Mouse (Mus musculus) gastrocnemius, adult 8-10 months (tissue): Measurements from ENCODE around the gene Ntng2. TPM values are rescaled to one million over a fixed set of nuclear protein-coding genes. Genes with fewer than 3 reads are reported as not detected.

Source experiments
- DNase-seq, 2 experiments: peaks; one replicate each; pipeline ENCODE4 v3.0.0; 2022; ENCODE audit warnings: low spot score in 2 of 2
- total RNA-seq, 4 experiments: library from RNA; stranded (reverse); gene quantifications; 2 replicates each; pipeline ENCODE4 v1.2.4; 2022

The Ntng2 gene
- total RNA-seq, 4 experiments from 2014 or later = 16.7 to 30.4 (median 26.0) TPM

- peak; percentile 75 to 78 for DNase-seq
Measured at GRCm38 (mm10) chr2:29237623-29238022, 15.2 kb downstream of the Ntng2 start.

DNA sequence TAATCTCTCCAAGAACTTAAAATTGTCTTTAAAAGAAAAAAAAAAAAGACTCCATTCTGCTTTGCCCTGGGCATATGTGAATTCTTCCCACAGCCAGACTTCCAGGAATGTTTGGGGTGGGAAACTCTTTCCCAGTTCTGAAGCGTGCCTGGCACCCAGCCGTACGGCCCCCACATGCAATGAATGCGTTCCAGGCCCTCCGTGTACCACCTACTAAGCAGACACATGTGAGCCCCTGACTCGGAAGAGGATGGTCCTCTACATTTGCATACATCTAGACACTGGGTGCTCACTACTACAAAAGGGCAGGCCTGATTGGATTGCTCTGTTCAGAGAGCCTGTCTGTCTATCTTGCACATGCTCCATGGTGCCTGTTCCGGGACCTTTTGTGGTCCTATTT lies 17.0 kb downstream of the Ntng2 start:
- DNase-seq = no peak

- no peak for DNase-seq
Measured at GRCm38 (mm10) chr2:29235026-29235425, 17.8 kb downstream of the Ntng2 start.

DNA sequence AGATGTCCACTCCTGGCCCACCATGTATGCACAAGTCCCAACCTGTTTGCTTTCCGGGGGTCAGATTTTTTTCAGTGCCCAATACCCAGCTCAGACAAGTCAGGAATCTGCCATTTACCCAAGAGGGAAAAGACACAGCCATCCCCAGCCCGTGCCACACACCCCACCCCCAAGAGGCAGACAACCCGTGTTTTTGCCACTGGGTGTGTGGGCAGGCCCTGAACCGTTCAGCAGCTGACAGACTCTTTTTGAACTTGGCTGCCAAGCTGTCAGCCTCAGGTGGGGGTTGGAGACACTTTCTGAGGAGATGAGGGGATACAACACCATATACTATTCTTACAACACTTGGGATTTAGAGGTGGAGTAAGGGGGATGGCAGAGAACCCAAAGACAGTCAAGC lies 18.8 kb downstream of the Ntng2 start:
- DNase-seq = no peak

DNA sequence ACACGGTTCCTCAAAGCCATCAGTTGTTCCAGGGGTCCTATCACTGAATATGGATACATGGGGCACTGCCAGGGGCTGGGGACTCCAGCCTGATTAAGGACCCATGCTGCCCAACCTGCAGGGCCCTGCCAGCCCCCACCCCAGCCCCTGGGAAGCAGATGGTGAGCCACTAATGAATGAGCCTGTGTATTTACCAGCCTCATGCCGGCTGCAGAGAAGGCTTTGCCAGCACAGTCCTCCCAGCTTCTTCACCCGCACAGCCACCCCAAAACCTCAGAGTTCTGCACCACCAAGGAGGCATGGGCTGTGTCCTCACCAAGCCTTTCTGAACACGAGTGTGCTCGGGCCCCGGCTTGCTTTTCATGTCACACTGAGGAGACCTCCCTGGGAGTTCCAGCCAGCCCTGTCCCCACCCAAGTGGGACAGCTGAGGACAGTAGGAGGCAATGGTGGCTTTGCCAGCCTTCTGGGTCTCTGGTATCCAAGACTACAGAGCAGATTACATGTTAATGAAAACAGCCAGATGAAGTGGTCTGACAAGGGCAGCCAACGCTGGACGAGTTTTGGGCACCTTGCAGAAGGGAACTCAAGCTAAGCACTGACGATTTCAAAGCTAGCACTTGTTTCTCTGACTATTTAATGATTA lies 22.5 kb downstream of the Ntng2 start:
- no peak for DNase-seq

GRCm38 (mm10) chr2:29226671-29227070 lies 26.1 kb downstream of the Ntng2 start:
- no peak for DNase-seq

GRCm38 (mm10) chr2:29223591-29224262 lies 29.1 kb downstream of the Ntng2 start:
- no peak for DNase-seq

GRCm38 (mm10) chr2:29222302-29222701 lies 30.5 kb downstream of the Ntng2 start:
- DNase-seq = peak; percentile 35 to 60

GRCm38 (mm10) chr2:29218831-29219230 lies 34.0 kb downstream of the Ntng2 start:
- no peak for DNase-seq

- peak; percentile 82 to 88 for DNase-seq
Measured at GRCm38 (mm10) chr2:29217897-29218296, 34.9 kb downstream of the Ntng2 start.

DNA sequence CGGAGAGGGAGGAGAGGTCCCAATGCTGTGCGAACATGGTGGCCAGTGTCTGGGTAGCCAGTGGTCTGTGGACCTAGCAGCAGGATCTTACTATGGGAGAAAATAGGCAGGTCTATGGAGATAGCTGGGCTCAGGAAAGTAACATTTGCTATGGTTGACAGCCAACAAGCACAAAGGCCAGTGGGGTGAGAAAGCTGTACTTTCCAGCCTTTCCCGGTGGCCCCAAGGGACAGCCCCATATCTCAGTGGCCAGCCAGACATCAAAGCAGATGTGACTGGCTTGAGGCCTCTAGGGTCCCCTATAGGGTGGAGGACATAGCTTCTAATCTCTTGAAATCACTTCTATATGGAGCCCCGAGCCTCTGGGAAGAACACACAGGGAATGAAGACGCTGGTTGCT lies 35.8 kb downstream of the Ntng2 start:
- no peak for DNase-seq

GRCm38 (mm10) chr2:29216286-29217012 lies 36.4 kb downstream of the Ntng2 start:
- DNase-seq = peak; percentile 80 to 85

DNA sequence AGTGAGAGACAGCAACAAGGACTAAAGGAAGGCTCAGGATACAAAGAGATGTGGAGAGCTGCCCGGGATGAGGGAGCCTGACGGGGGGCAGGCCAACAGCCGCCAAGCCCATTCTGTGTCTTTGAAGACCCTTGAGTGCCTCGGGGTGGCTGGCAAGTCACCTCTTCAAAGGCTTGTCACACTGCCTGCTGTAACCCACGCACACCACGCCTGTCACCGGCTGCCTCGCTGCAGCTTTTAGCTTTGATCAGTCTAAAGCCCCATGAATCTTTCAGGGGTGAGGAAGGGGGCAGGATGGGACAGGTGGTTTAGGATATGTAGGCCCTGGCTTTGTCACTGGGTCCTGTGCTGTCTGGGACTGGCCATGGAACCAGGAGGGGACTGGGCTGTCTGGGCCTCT lies 46.6 kb downstream of the Ntng2 start:
- no peak for DNase-seq

- no peak for DNase-seq
Measured at GRCm38 (mm10) chr2:29201223-29201955, 51.4 kb downstream of the Ntng2 start.

DNA sequence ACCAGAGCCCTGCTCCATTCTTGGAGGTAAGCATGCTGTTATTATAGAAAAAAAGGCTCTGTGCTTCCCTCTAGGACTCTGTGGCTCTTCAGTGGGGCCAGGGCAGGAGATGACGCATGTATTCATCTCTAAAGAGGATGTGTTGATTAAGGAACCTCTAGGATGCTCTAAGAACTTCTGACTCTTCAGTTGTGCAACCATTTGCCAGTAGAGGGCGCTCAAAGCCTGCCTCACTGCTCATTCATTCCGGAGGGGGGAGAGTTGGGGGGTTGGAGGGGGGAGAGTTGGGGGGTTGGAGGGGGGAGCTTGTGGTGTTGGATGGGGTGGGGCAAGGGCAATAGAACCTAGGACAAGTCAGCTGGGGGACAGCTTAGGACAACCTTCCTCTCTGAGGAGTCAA lies 52.9 kb downstream of the Ntng2 start:
- no peak for DNase-seq

GRCm38 (mm10) chr2:29198446-29198845 lies 54.4 kb downstream of the Ntng2 start:
- DNase-seq = peak; percentile 41 to 62

- DNase-seq = no peak
Measured at GRCm38 (mm10) chr2:29196844-29197243, 56.0 kb downstream of the Ntng2 start.

DNA sequence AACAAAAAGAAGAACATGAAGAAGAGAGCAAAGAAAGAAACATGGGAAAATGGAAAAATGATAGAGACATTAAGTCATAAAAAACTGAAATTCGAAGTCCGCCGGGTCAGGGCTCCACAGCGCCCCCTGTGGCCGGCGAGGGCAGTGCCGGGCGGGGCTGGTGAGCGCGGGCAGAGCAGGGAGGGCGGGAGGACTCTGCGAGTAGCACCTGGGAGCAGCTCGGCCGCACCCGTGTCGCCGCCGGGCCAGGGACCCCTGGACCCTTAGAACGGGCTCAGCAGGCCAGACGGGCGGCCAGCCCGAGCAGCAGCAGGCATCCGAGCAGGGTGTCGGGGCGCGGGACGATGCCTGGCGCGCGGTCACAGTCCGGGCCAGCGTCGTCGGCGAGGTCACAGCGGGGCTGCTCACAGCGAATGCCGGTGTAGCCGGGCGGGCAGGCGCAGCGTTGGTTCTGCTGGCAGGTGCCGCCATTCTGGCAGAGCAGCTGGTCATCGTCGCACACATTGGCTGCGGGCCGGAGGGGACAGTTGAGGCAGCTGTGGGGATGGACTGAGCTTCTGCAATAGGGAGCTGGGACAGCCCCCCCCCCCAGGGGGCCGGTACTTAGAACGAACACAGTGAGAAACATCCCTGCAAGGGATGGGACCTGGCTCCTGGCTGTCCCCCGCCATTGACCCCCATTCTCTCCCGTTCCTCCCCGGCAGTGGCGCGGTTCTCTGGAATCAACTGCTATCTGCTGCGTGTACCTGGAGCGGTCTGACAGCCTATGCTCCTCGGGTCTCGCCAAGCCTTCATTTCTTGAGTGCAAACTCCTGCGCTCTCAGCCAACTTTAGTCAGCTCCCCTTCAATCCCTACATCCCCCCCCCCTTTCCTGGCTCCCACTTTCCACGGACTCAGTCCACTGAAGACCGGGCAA lies 58.0 kb downstream of the Ntng2 start:
- DNase-seq = peak; percentile 71 to 72

- no peak for DNase-seq
Measured at GRCm38 (mm10) chr2:29193819-29194546, 58.8 kb downstream of the Ntng2 start.
